Mouse (Mus musculus) ES-CJ7 (cell line): ENCODE data around the gene Trim80.
"Not testable (repeated sequence)": the region's sequence is repeated elsewhere in the genome, so short reads cannot be mapped to it uniquely, and the experiment has no call there.

ENCODE experiments used
- DNase-seq: peaks from one replicate; pipeline ENCODE4 v3.0.0; 2011; ENCODE audit warnings: low read depth, low spot score

The Trim80 gene

DNA sequence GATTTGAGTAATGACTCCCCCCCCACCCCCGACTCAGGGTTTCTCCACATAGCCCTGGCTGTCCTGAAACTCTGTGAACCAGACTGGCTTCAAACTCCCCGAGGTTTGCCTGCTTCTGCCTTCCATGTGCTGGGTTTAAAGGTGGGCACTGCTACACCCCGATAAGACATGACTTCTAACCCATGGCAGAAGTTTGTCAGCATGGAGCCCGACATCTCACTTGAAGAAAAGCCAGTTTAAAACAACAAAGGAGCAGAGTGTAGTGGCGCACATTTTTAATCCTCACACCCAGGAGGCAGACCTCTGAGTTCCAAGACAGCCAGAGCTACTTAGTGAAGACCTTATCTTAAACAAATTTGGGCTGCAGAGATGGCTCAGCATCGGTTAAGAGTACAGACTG, 52.0 kb downstream of the Trim80 start:
- DNase-seq, result no peak

DNA sequence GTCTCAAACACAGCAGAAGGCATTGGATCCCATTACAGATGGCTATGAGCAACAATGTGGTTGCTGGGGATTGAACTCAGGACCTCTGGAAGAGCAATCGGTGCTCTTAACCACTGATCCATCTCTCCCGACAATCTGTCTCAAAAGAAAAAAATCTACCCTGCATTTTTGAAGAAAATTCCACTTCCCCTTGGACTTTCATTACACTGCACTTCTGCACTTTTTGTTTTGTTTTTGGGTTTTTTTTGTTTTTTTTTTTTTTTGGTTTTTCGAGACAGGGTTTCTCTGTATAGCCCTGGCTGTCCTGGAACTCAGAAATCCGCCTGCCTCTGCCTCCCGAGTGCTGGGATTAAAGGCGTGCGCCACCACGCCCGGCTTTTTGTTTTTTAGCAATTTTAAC, 56.2 kb downstream of the Trim80 start:
- DNase-seq, result not testable (repeated sequence)
